Mouse (Mus musculus): ENCODE measurements around the gene Gm20403. TPM values are rescaled to one million over a fixed set of nuclear protein-coding genes. Genes with fewer than 3 reads are reported as not detected.

The Gm20403 gene
- not detected in 2 replicates for polyA plus RNA-seq (2012; rRNA removed)
- not detected in 2 replicates for polyA plus RNA-seq (2014; fragmentation: Nextera tagmentation; extraction: Ambion mirVana)

DNA sequence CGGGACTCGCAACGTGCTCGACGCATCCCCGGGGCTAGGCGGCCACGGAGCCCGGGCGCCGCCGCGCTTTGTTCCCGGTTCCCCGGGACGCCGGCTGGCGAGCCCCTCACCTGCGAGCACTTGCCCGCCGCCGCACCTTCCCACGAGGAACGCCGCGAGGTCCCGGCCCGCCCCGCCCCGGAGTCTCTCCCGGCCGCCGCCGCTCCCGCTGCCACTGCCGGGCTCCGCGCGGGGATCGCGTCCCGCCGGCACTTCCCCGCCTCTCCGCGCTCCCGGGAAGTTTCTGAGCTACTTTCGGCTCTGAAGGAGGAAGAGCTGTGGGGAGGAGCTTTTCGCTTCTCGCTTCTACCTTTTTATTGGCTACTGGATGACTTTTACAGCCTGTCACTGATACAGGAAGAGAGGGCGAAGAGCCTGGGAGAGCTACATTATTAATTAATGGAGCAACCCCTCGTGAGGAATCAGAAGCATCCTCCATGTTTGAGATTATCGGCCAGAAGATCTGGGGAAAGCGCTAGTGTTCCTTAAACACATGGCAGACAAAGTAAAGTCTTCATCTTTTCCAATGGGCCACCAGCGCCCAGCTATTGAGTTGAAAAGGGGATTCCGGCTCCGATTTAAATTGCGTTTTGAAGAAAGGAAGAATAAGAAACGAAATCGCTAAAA, at the start of gene Gm20403:
Gm20403 (minus strand) TSS at position 478 of the 666 bp plus-strand sequence.
- Histone ChIP-seq H3K36me3 (replicated peaks; ENCODE audit: control insufficient read depth, insufficient read depth, low read depth) (peaks cover 5% of the 10 kb centered on the region; the same call in 1 of the 2 replicates), H3K9me3 (ENCODE audit: control insufficient read depth, low read length) (no peaks in the 10 kb centered on the region), H3K27ac (peak within 1 kb of the TSS; percentile 90), H3K4me3 (ENCODE audit: insufficient read depth in 1 of 2, low read depth in 2 of 2, low read length in 2 of 2) (peak within 1 kb of the TSS; percentile 85 to 95), H3K9ac (replicated peaks) (peak within 1 kb of the TSS; percentile 90), H3K4me1 (replicated peaks; ENCODE audit: control insufficient read depth in 2 of 2, insufficient read depth in 2 of 2, low read length in 1 of 2) (peaks cover 21 to 23% of the 10 kb centered on the region in 2 experiments), H3K27me3 (ENCODE audit: control insufficient read depth, insufficient read depth, low read length) (no peaks in the 10 kb centered on the region), H3K4me2 (ENCODE audit: low read depth) (peak within 1 kb of the TSS; percentile 92)
- TF ChIP-seq CTCF (IDR thresholded peaks at IDR 0.05; ENCODE audit: low read depth) (no peak), EP300 (IDR thresholded peaks at IDR 0.05; ENCODE audit: low read depth) (no peak)
- ATAC-seq (ENCODE audit: insufficient read depth) (peak; percentile 78), DNase-seq (ENCODE audit: low read depth in 3 of 3, low spot score in 3 of 3) (peak; percentile 78 to 83 (median 79))
- under 1% methylated on average over 50 of the region's 60 CpGs for WGBS (ENCODE audit: insufficient replicate concordance)

DNA sequence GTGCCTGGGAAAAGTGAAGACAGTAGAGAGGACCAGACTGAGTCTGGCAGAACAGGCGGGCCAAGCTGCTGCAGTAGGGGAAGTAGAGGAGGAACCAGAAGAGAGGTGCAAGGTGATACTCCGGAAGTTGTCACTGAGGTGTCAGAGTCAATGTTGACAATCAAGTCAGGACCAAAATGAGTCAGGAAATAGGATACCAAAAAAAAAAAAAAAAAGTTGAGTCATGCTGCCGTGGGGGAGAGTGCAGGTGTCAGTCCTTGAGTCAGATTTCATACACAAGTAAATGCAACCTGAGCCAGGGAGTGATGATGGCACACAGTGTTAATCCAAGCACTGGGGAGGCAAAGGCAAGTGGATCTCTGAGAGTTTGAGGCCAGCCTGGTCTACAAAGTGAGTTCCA, 40.8 kb upstream of the Gm20403 start:
- H3K27me3 ChIP-seq (ENCODE audit: control insufficient read depth, insufficient read depth, low read length) = no peaks in the 10 kb centered on the region
- no peaks in the 10 kb centered on the region for H3K36me3 ChIP-seq (replicated peaks; ENCODE audit: control insufficient read depth, insufficient read depth, low read depth)
- no peak for ATAC-seq (ENCODE audit: insufficient read depth)
- no peaks in the 10 kb centered on the region for H3K9me3 ChIP-seq (ENCODE audit: control insufficient read depth, low read length)
- no peak overlapping the region for H3K9ac ChIP-seq (replicated peaks)
- 23% methylated on average over 3 of the region's 3 CpGs for WGBS (ENCODE audit: insufficient replicate concordance)
- TF ChIP-seq CTCF (IDR thresholded peaks at IDR 0.05; ENCODE audit: low read depth) = no peak
- no peak for TF ChIP-seq EP300 (IDR thresholded peaks at IDR 0.05; ENCODE audit: low read depth)
- H3K4me1 ChIP-seq (replicated peaks; ENCODE audit: control insufficient read depth in 2 of 2, insufficient read depth in 2 of 2, low read length in 1 of 2) = no peaks in the 10 kb centered on the region
- no peak overlapping the region for H3K27ac ChIP-seq
- H3K4me2 ChIP-seq (ENCODE audit: low read depth) = no peak overlapping the region
- no peak overlapping the region for H3K4me3 ChIP-seq (ENCODE audit: insufficient read depth in 1 of 2, low read depth in 2 of 2, low read length in 2 of 2)
- no peak for DNase-seq (ENCODE audit: low read depth in 3 of 3, low spot score in 3 of 3)

- Histone ChIP-seq H3K4me2 (ENCODE audit: low read depth) (no peak overlapping the region), H3K4me3 (ENCODE audit: insufficient read depth in 1 of 2, low read depth in 2 of 2, low read length in 2 of 2) (no peak overlapping the region), H3K9ac (replicated peaks) (no peak overlapping the region), H3K27me3 (ENCODE audit: control insufficient read depth, insufficient read depth, low read length) (no peaks in the 10 kb centered on the region), H3K4me1 (replicated peaks; ENCODE audit: control insufficient read depth in 2 of 2, insufficient read depth in 2 of 2, low read length in 1 of 2) (0 out of 4 replicates have a peak, but pooled peaks cover 0 to 1% of the 10 kb centered on the region in 2 experiments), H3K27ac (no peak overlapping the region), H3K9me3 (ENCODE audit: control insufficient read depth, low read length) (no peaks in the 10 kb centered on the region), H3K36me3 (replicated peaks; ENCODE audit: control insufficient read depth, insufficient read depth, low read depth) (no peaks in the 10 kb centered on the region)
- DNase-seq (ENCODE audit: low read depth in 3 of 3, low spot score in 3 of 3) (no peak), ATAC-seq (ENCODE audit: insufficient read depth) (no peak)
- TF ChIP-seq CTCF (IDR thresholded peaks at IDR 0.05; ENCODE audit: low read depth) = no peak
- TF ChIP-seq EP300 (IDR thresholded peaks at IDR 0.05; ENCODE audit: low read depth) = no peak
- 35% methylated on average over 2 of the region's 2 CpGs for whole genome bisulfite sequencing (ENCODE audit: insufficient replicate concordance)
These were observed 37.0 kb upstream of the Gm20403 start for GRCm38 (mm10) chr12:55023284-55023683.

- WGBS (ENCODE audit: insufficient replicate concordance) = 44% methylated on average over 7 of the region's 7 CpGs
- 0 out of 4 replicates have a peak, but pooled peaks cover 0 to 4% of the 10 kb centered on the region in 2 experiments for H3K4me1 ChIP-seq (replicated peaks; ENCODE audit: control insufficient read depth in 2 of 2, insufficient read depth in 2 of 2, low read length in 1 of 2)
These were observed 33.1 kb upstream of the Gm20403 start for GRCm38 (mm10) chr12:55019421-55019877.

DNA sequence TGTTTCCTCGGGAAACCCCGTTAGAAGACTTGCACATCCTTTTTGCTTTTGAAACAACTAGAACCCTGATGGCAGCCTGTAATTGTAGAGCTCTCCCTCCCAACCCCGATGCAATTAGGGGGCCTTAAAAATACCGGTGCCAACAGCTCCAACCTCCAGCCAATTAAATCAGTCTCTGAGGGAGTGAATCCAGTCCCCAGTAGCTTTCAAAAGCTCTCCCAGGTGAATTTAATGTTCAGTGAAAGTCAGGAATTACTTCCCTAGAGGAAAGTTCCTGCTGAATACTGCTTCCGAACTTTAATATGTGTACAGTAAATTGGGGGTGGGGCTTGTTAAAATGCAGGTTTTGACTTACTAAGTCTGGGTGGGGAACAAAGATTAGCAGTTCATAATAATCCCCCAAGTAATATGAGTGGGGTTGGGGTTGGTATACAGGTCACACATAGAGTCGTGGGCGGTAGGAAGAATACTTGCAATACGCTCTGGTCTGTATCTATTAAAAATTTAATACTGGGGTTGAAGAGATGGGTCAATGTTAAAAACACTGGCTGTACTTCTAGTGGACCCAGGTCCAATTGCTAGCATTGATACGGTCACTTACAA, 30.9 kb upstream of the Gm20403 start:
- ATAC-seq (ENCODE audit: insufficient read depth) (no peak), DNase-seq (ENCODE audit: low read depth in 3 of 3, low spot score in 3 of 3) (no peak)
- peaks cover 0 to 4% of the 10 kb centered on the region in 2 experiments; a peak in 1 of 4 replicates for H3K4me1 ChIP-seq (replicated peaks; ENCODE audit: control insufficient read depth in 2 of 2, insufficient read depth in 2 of 2, low read length in 1 of 2)
- H3K27ac ChIP-seq = no peak overlapping the region
- H3K27me3 ChIP-seq (ENCODE audit: control insufficient read depth, insufficient read depth, low read length) = no peaks in the 10 kb centered on the region
- WGBS (ENCODE audit: insufficient replicate concordance) = 60% methylated on average over 9 of the region's 9 CpGs
- no peak overlapping the region for H3K9ac ChIP-seq (replicated peaks)
- H3K36me3 ChIP-seq (replicated peaks; ENCODE audit: control insufficient read depth, insufficient read depth, low read depth) = no peaks in the 10 kb centered on the region
- TF ChIP-seq EP300 (IDR thresholded peaks at IDR 0.05; ENCODE audit: low read depth) = no peak
- TF ChIP-seq CTCF (IDR thresholded peaks at IDR 0.05; ENCODE audit: low read depth) = no peak
- no peaks in the 10 kb centered on the region for H3K9me3 ChIP-seq (ENCODE audit: control insufficient read depth, low read length)
- H3K4me3 ChIP-seq (ENCODE audit: insufficient read depth in 1 of 2, low read depth in 2 of 2, low read length in 2 of 2) = no peak overlapping the region
- no peak overlapping the region for H3K4me2 ChIP-seq (ENCODE audit: low read depth)

More at GRCm38 (mm10) chr12:55019421-55019877, 33.1 kb upstream of the Gm20403 start:
- no peaks in the 10 kb centered on the region for H3K36me3 ChIP-seq (replicated peaks; ENCODE audit: control insufficient read depth, insufficient read depth, low read depth)
- H3K4me2 ChIP-seq (ENCODE audit: low read depth) = no peak overlapping the region
- H3K9ac ChIP-seq (replicated peaks) = no peak overlapping the region
- H3K9me3 ChIP-seq (ENCODE audit: control insufficient read depth, low read length) = no peaks in the 10 kb centered on the region
- TF ChIP-seq EP300 (IDR thresholded peaks at IDR 0.05; ENCODE audit: low read depth) (no peak), CTCF (IDR thresholded peaks at IDR 0.05; ENCODE audit: low read depth) (no peak)
- ATAC-seq (ENCODE audit: insufficient read depth) (no peak), DNase-seq (ENCODE audit: low read depth in 3 of 3, low spot score in 3 of 3) (no peak)
- H3K27me3 ChIP-seq (ENCODE audit: control insufficient read depth, insufficient read depth, low read length) = no peaks in the 10 kb centered on the region
- H3K27ac ChIP-seq = no peak overlapping the region
- H3K4me3 ChIP-seq (ENCODE audit: insufficient read depth in 1 of 2, low read depth in 2 of 2, low read length in 2 of 2) = no peak overlapping the region
